Mouse (Mus musculus) hindbrain, embryonic 11.5 days (tissue): ENCODE measurements at regions not wholly inside any gene's neighbourhood (a gene's known extent, or its start where the extent isn't known, plus 50 kb on each side); places are given as distances from the start of the nearest gene placed in this dataset.

Source experiments
- ATAC-seq: fragments of 200-750 bp; cut with Nextera tagmentation; 2 replicates; pipeline ENCODE4 v1.8.0; 2017; ENCODE audit warnings: mild to moderate bottlenecking, moderate TSS enrichment, moderate library complexity; ENCODE audit not compliant: low FRiP score
- DNase-seq: peaks from one replicate; pipeline ENCODE4 v3.0.0-alpha.2; 2015; ENCODE audit warnings: low spot score
- H3K27ac ChIP-seq: fragments of 300-500 bp; sonication (generic); 2 replicates; pipeline ENCODE4 v1.5.1; 2014; ENCODE audit warnings: mild to moderate bottlenecking, low read depth, low read length
- H3K27me3 ChIP-seq: fragments of 300-500 bp; sonication (generic); 2 replicates; pipeline ENCODE4 v1.6.1; 2014; ENCODE audit warnings: mild to moderate bottlenecking, low read length, moderate library complexity, mixed read lengths; ENCODE audit not compliant: control insufficient read depth, insufficient read depth
- H3K36me3 ChIP-seq: fragments of 300-500 bp; sonication (generic); 2 replicates; pipeline ENCODE4 v1.6.1; 2014; ENCODE audit warnings: mild to moderate bottlenecking, low read length, moderate library complexity, mixed read lengths; ENCODE audit not compliant: control insufficient read depth, insufficient read depth
- H3K4me1 ChIP-seq: fragments of 300-500 bp; sonication (generic); replicated peaks from 2 replicates; pipeline ENCODE4 v1.6.1; 2014; ENCODE audit warnings: low read length, mixed read lengths; ENCODE audit not compliant: control insufficient read depth, insufficient read depth
- H3K4me2 ChIP-seq: fragments of 300-500 bp; sonication (generic); replicated peaks from 2 replicates; pipeline ENCODE4 v1.6.1; 2014; ENCODE audit warnings: mild to moderate bottlenecking, low read depth, low read length
- H3K4me3 ChIP-seq: fragments of 300-500 bp; sonication (generic); 2 replicates; pipeline ENCODE4 v1.5.1; 2014; ENCODE audit warnings: low read depth, low read length
- H3K9ac ChIP-seq: fragments of 300-500 bp; sonication (generic); 2 replicates; pipeline ENCODE4 v1.6.1; 2014; ENCODE audit warnings: low read depth, low read length
- H3K9me3 ChIP-seq: fragments of 300-500 bp; sonication (generic); 2 replicates; pipeline ENCODE4 v1.6.1; 2016; ENCODE audit warnings: low read length; ENCODE audit not compliant: control insufficient read depth
- WGBS: fragments of 180-500 bp; shearing (Covaris S2); extraction: QIAGEN DNeasy Blood & Tissue Kit; methylation state at CpG from one replicate; pipeline ENCODE4 v1.1.7; 2014; 5-methylcytosine and 5-hydroxymethylcytosine counted together

DNA sequence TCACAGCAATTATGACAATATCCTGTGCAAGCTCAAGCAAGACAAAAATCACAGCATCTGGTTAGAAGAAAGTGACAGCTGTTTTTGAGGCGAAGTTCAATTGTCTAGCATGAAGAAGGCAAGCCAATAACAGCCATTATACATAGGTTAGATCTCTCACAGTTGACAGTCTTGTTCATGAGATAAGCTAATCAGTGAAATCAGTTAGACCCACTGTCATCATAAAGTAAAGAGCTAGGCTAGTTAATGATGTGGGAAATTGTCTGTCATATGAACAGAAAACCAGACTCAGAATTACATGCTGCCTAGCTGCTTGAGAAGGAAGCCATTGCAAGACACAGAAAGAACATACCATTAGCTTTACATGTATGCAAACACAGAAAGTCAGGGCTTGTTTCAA, 470.2 kb upstream of the 5930422O12Rik start:
- DNase-seq (no peak), ATAC-seq (no peak)
- no peaks in the 10 kb centered on the region for H3K27me3 ChIP-seq
- WGBS: 83% methylated on average over 1 of the region's 1 CpGs
- H3K36me3 ChIP-seq: no peaks in the 10 kb centered on the region
- no peak overlapping the region for H3K4me2 ChIP-seq
- no peak overlapping the region for H3K27ac ChIP-seq
- H3K9me3 ChIP-seq: no peaks in the 10 kb centered on the region; the same call in 1 of the 2 replicates
- no peak overlapping the region for H3K9ac ChIP-seq
- no peak overlapping the region for H3K4me3 ChIP-seq
- no peaks in the 10 kb centered on the region for H3K4me1 ChIP-seq

DNA sequence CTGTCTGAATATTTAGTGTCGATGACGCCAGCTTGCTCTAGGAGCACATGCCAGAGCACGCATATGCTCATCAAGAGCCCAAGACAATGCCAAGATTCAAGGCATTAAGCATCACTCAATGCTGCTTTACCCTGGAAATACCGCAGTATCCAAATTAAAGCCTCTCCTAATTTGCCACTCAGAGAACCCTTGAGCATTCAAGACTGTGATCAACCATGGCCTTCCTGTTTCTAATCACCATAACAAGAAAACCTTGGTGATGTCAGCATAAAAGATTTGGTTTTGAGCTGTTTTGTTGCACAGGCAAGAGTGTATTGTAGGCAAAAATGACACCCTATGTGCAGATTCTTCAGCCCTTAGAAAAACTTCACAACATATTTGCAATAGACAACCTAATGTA, 469.7 kb upstream of the 5930422O12Rik start:
- no peaks in the 10 kb centered on the region; the same call in 1 of the 2 replicates for H3K9me3 ChIP-seq
- no peaks in the 10 kb centered on the region for H3K4me1 ChIP-seq
- H3K27ac ChIP-seq: no peak overlapping the region
- H3K4me2 ChIP-seq: no peak overlapping the region
- no peaks in the 10 kb centered on the region for H3K27me3 ChIP-seq
- no peak overlapping the region for H3K9ac ChIP-seq
- H3K36me3 ChIP-seq: no peaks in the 10 kb centered on the region
- 85% methylated on average over 4 of the region's 4 CpGs for WGBS
- ATAC-seq (peak; percentile 47; the same call in 1 of the 2 replicates), DNase-seq (no peak)
- no peak overlapping the region for H3K4me3 ChIP-seq

DNA sequence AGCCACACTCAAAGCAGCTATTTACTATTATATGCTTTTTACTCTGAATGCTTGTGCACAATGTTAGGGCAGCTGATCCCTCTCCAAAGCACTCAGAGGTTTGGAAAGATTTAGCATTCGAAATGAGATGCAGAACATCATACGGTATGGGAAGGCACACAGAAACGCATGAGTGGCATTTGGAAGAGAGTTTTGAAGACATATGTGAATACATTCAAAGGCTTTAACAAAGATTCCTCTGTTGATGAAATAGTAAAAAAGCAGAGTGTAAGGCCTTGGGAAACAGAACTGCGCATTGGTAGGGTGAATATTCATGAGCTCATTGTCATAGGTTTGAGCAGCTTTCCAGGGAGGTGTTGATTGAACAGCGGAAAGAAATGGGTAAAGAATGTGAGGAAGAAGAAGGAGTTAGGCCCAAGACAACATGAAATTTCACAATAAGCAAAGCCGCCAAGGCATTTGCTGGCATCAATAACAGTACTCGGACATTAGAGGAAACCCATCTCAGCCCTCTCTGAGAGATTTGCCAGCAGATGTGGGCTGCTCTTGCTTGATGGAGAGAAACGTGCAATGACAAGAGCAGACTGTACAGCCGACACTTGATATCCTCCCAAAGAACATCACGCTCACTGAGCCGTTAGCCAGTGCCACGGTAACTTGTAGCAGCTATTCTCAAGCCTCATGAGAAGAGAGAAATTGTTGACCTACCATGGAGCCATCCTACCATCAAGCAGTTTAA, 469.0 kb upstream of the 5930422O12Rik start:
- Histone ChIP-seq H3K9ac (no peak overlapping the region), H3K27me3 (no peaks in the 10 kb centered on the region), H3K9me3 (no peaks in the 10 kb centered on the region; the same call in 1 of the 2 replicates), H3K4me3 (no peak overlapping the region), H3K4me2 (no peak overlapping the region), H3K36me3 (no peaks in the 10 kb centered on the region), H3K4me1 (no peaks in the 10 kb centered on the region), H3K27ac (no peak overlapping the region)
- ATAC-seq: peak; percentile 65; the same call in 1 of the 2 replicates
- 81% methylated on average over 12 of the region's 12 CpGs for WGBS
- no peak for DNase-seq

DNA sequence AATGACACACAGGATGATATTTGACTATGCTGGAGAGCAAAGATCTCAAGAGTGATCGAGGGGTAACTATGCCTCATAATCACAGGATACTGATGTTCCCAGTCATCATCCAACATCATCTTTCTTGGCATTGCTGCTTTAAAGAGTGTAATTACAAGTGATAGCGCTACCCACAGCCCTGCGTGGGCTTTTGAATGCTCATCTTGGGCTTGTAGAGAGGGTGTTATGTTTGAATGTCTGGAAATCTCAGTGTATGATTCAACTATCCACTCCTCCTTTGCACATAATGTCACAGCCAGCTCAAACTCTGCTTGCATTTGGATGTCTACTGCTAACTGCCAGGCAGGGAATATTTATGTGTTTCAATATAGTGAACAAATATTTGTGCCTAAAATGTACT, 438.3 kb upstream of the 5930422O12Rik start:
- WGBS: 94% methylated on average over 3 of the region's 3 CpGs
- no peak overlapping the region for H3K4me3 ChIP-seq
- no peaks in the 10 kb centered on the region for H3K4me1 ChIP-seq
- no peaks in the 10 kb centered on the region for H3K27me3 ChIP-seq
- no peak for ATAC-seq
- no peaks in the 10 kb centered on the region for H3K9me3 ChIP-seq
- H3K36me3 ChIP-seq: no peaks in the 10 kb centered on the region
- no peak overlapping the region for H3K4me2 ChIP-seq
- H3K9ac ChIP-seq: no peak overlapping the region
- no peak for DNase-seq
- H3K27ac ChIP-seq: no peak overlapping the region

DNA sequence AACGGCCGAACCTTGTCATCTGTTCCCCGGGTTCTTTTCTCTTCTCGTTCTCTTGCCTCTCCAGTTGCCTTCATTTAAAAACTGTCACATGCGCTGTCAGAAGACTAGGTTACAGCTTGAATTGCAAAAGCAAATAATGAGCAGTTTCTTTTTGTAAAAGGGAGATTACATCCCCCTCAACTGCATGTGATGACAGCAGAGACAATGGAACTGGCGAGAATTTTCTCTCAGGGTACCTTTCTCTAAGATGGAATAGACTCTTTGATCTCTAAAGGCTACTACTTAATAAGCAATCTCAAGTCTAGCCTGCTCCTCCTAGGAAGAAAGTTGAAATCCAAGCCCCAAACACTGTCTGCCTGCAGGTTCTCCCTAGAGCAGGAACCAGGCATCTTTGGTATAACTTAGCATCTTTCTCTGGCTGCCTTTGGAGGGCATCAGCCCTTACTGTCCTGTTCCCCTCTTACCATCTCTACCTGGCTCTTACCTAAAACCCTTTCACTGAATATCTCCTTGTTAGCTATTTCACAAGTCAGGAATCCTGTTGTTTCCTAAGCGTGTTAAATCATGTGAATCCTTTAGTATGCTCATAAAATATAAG, 424.4 kb upstream of the 5930422O12Rik start:
- no peak for DNase-seq
- Histone ChIP-seq H3K4me3 (no peak overlapping the region), H3K9me3 (no peaks in the 10 kb centered on the region), H3K27ac (no peak overlapping the region), H3K36me3 (no peaks in the 10 kb centered on the region), H3K27me3 (no peaks in the 10 kb centered on the region), H3K4me1 (no peaks in the 10 kb centered on the region), H3K4me2 (no peak overlapping the region), H3K9ac (no peak overlapping the region)
- ATAC-seq: no peak
- 66% methylated on average over 7 of the region's 7 CpGs for WGBS

DNA sequence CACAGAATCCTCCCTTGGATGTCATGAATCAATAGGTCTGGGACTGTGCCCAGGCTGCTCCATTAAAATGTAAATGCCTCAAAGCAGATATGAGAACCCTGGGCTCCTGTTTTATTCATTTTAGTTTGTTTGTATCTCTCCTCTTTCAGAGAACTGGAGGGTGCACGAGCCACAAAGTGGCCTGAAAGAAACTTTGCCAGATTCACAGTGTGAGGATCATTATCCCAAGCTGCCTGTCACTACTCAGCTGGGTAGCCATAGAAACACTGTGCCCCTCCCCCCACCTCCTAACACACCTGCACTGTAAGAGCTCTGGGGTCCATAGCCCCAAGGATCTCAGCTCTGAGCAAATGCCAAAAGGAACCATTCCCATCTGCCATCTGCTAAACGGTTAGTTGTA, 423.9 kb upstream of the 5930422O12Rik start:
- H3K36me3 ChIP-seq: no peaks in the 10 kb centered on the region
- H3K27ac ChIP-seq: no peak overlapping the region
- H3K27me3 ChIP-seq: no peaks in the 10 kb centered on the region
- H3K4me1 ChIP-seq: no peaks in the 10 kb centered on the region
- H3K4me2 ChIP-seq: no peak overlapping the region
- no peaks in the 10 kb centered on the region for H3K9me3 ChIP-seq
- H3K9ac ChIP-seq: no peak overlapping the region
- no peak overlapping the region for H3K4me3 ChIP-seq
- peak; percentile 25; the same call in 1 of the 2 replicates for ATAC-seq
- 23% methylated on average over 2 of the region's 2 CpGs for WGBS
- DNase-seq: peak; percentile 18

DNA sequence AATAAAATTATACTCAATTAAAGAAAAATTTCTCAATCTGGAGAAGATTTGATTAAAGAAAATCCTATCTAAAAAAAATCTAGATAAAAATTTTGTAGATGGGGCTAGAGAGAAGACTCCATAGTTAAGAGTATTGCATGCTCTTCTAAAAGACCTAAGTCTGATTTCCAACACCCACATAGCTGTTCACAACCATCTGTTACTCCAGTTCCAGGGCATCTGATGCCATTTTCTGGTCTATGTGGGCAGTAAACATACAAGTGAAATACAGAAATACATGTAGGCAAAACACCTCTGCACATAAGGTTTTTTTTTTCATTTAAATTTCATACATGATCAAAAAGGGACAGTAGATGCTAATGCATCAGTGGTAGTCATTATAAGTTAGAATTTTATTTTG, 418.4 kb upstream of the 5930422O12Rik start:
- no peak for ATAC-seq
- no peaks in the 10 kb centered on the region for H3K9me3 ChIP-seq
- no peaks in the 10 kb centered on the region for H3K36me3 ChIP-seq
- H3K27me3 ChIP-seq: no peaks in the 10 kb centered on the region
- no peak for DNase-seq
- H3K4me3 ChIP-seq: no peak overlapping the region
- H3K4me2 ChIP-seq: no peak overlapping the region
- no peak overlapping the region for H3K27ac ChIP-seq
- no peaks in the 10 kb centered on the region for H3K4me1 ChIP-seq
- no peak overlapping the region for H3K9ac ChIP-seq

DNA sequence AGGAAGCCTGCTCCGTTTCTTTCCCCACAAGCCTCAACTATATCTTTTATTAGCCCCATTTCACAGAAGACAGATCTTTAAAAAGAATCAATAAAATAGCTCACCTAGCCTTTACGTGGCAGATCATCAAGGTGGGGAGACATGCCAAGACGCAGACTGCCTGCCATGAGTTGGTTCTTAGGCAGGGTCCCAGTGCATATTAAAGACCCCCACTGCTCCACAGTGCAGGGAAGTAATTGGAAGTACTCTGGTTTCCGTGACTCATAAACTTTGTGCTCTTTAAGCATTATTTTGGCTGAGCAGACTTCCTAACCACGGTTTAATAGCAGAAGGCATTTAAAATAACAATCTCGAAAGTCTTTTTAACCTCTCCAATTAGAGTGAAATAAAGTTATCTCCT, 415.7 kb upstream of the 5930422O12Rik start:
- Histone ChIP-seq H3K4me3 (no peak overlapping the region), H3K4me1 (no peaks in the 10 kb centered on the region), H3K36me3 (no peaks in the 10 kb centered on the region), H3K4me2 (no peak overlapping the region), H3K9ac (no peak overlapping the region), H3K27me3 (no peaks in the 10 kb centered on the region), H3K27ac (no peak overlapping the region), H3K9me3 (no peaks in the 10 kb centered on the region)
- WGBS: 89% methylated on average over 6 of the region's 6 CpGs
- ATAC-seq: no peak
- DNase-seq: no peak

DNA sequence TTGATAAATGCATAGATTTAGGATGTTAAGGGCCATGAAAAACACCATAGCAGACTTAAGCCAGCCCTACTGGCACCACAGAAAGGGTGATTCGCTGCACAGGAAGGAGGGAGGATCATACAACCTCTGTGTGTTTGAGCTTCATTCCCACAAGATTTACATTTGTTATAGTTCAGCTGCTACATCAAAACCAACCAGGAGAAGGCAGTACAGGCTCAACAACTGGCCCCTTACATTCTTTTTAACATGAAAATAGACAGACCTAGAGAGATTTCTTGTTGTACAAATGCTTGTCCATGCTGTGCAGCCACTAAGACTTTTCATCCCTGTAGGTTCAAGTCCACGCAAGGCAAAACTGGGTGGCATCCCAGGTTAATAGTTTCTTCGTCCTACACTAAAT, 412.6 kb upstream of the 5930422O12Rik start:
- DNase-seq (no peak), ATAC-seq (no peak)
- WGBS: 80% methylated on average over 3 of the region's 3 CpGs
- H3K27me3 ChIP-seq: no peaks in the 10 kb centered on the region
- H3K9me3 ChIP-seq: no peaks in the 10 kb centered on the region
- no peak overlapping the region for H3K4me2 ChIP-seq
- no peak overlapping the region for H3K27ac ChIP-seq
- no peaks in the 10 kb centered on the region for H3K4me1 ChIP-seq
- H3K4me3 ChIP-seq: no peak overlapping the region
- H3K36me3 ChIP-seq: no peaks in the 10 kb centered on the region
- no peak overlapping the region for H3K9ac ChIP-seq
